Comparison of ENCODE assay signal across 12 mouse cellular contexts in the genomic region with DNA sequence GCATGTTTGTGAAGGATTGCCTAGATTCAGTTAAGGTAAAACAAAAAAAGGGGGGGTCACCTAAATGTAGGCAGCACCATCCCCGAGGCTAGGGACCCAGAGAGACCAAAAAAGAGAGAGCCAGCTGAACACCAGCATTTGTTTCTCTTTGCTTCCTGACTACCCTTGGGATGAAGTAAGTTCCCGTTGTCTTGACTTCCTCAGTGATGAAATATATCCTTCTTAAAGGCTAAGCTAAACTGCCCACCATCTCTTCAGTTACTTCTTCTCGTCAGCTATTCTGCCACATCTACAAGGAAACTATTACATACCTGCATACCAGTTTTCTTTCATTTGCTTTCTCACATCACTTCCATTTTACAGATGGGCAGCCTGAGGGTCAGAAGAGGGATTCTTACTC.
"Had no signal": no experiment of that assay in that cellular context is flagged by ENCODE, and none has a peak within 500 bp of the region (broad histone marks: within the 10 kb centered on the region; RNA-seq: fewer than 3 reads in every experiment).

No protein-coding gene starts in this region.

- DNase-seq: retina, postnatal 1 day; right cerebral cortex, adult 18-20 months; right cerebral cortex, postnatal 14 days; right cerebral cortex, postnatal 25 days; right cerebral cortex, postnatal 4 days; spleen, adult 18-20 months; thymus, adult 18-20 months; thymus, adult 2 months; thymus, postnatal 14 days; thymus, postnatal 25 days; thymus, postnatal 36 days; thymus, postnatal 4 days had no signal
